Mouse (Mus musculus): ENCODE results near the gene Ino80e. TPM values are rescaled to one million over a fixed set of nuclear protein-coding genes. Genes with fewer than 3 reads are reported as not detected.
"Not testable (repeated sequence)": the region's sequence is repeated elsewhere in the genome, so short reads cannot be mapped to it uniquely, and the experiment has no call there.

Ino80e gene
- 94.9 and 96.2 TPM in 2 replicates for polyA plus RNA-seq (2015; fragmentation: Nextera tagmentation; extraction: Ambion mirVana)

- Histone ChIP-seq H3K4me1 (peaks cover 33% of the 10 kb centered on the region), H3K36me3 (ENCODE audit: poor library complexity, severe bottlenecking) (peaks cover 65% of the 10 kb centered on the region), H3K9me3 (replicated peaks) (no peaks in the 10 kb centered on the region), H3K27me3 (no peaks in the 10 kb centered on the region), H3K4me3 (peak within 1 kb of the TSS; percentile 65), H3K4me2 (peak within 1 kb of the TSS; percentile 73), H3K27ac (peak within 1 kb of the TSS; percentile 77), H3K9ac (peak within 1 kb of the TSS; percentile 68)
- ATAC-seq: peak; percentile 75
- WGBS: under 1% methylated on average over 41 of the region's 41 CpGs
Observed at GRCm38 (mm10) chr7:126862147-126862784, at the start of gene Ino80e. Ino80e (minus strand) TSS chr7:126862377.

DNA sequence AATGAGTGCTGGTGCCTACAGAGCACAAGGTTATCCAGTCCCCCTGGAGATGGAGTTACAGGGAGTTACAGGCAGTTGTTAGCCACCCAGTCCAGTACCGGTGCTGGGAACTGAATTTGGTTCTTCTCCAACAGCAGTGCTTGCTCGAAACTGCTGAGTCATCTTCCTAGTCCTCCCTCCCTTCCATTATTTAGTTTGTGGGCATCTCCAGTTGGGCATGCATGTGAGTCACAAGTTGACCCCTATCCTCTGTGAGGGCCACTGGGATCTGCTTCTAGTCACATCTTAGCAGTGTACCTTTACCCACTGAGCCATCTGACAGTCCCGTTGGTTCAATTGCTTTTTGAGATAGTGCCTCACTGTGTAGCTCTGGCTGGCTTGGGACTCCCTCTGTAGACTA, 43.4 kb upstream of the Ino80e start:
- Histone ChIP-seq H3K9ac (no peak overlapping the region), H3K36me3 (ENCODE audit: poor library complexity, severe bottlenecking) (0 out of 2 replicates have a peak, but pooled peaks cover 4% of the 10 kb centered on the region), H3K4me1 (no peaks in the 10 kb centered on the region)

GRCm38 (mm10) chr7:126899781-126900180, 37.6 kb upstream of the Ino80e start:
- not testable (repeated sequence) for H3K9ac ChIP-seq; H3K9me3 ChIP-seq (replicated peaks); H3K4me2 ChIP-seq; H3K27me3 ChIP-seq; H3K36me3 ChIP-seq (ENCODE audit: poor library complexity, severe bottlenecking); H3K4me3 ChIP-seq; H3K27ac ChIP-seq; ATAC-seq
- peaks cover 18% of the 10 kb centered on the region for H3K4me1 ChIP-seq
- WGBS: 94% methylated on average over 8 of the region's 9 CpGs

More for the DNA sequence above, 43.4 kb upstream of the Ino80e start:
- WGBS: 80% methylated on average over 3 of the region's 3 CpGs
- H3K27me3 ChIP-seq: no peaks in the 10 kb centered on the region
- ATAC-seq: no peak
- H3K27ac ChIP-seq: no peak overlapping the region
- H3K4me2 ChIP-seq: no peak overlapping the region
- H3K4me3 ChIP-seq: no peak overlapping the region
- no peaks in the 10 kb centered on the region for H3K9me3 ChIP-seq (replicated peaks)

- peaks cover 18% of the 10 kb centered on the region for H3K4me1 ChIP-seq
- ATAC-seq: peak; percentile 96
- peak overlapping the region; percentile 65 for H3K4me3 ChIP-seq
- 12% methylated on average over 36 of the region's 37 CpGs for WGBS
- no peaks in the 10 kb centered on the region for H3K9me3 ChIP-seq (replicated peaks)
- peak overlapping the region; percentile 87 for H3K9ac ChIP-seq
- no peaks in the 10 kb centered on the region for H3K27me3 ChIP-seq
- peak overlapping the region; percentile 63 for H3K27ac ChIP-seq
- no peaks in the 10 kb centered on the region; the same call in 1 of the 2 replicates for H3K36me3 ChIP-seq (ENCODE audit: poor library complexity, severe bottlenecking)
- H3K4me2 ChIP-seq: peak overlapping the region; percentile 75
Observed at GRCm38 (mm10) chr7:126898102-126898990, 36.2 kb upstream of the Ino80e start.

- 23% methylated on average over 16 of the region's 16 CpGs for WGBS
- Histone ChIP-seq H3K27me3 (no peaks in the 10 kb centered on the region), H3K4me1 (peaks cover 18% of the 10 kb centered on the region), H3K27ac (peak overlapping the region; percentile 63), H3K9me3 (replicated peaks) (no peaks in the 10 kb centered on the region), H3K36me3 (ENCODE audit: poor library complexity, severe bottlenecking) (no peaks in the 10 kb centered on the region; the same call in 1 of the 2 replicates), H3K9ac (peak overlapping the region; percentile 87), H3K4me2 (peak overlapping the region; percentile 75), H3K4me3 (peak overlapping the region; percentile 65)
- ATAC-seq: no peak; the same call in 1 of the 2 replicates
Observed at GRCm38 (mm10) chr7:126897390-126898101, 35.4 kb upstream of the Ino80e start.

DNA sequence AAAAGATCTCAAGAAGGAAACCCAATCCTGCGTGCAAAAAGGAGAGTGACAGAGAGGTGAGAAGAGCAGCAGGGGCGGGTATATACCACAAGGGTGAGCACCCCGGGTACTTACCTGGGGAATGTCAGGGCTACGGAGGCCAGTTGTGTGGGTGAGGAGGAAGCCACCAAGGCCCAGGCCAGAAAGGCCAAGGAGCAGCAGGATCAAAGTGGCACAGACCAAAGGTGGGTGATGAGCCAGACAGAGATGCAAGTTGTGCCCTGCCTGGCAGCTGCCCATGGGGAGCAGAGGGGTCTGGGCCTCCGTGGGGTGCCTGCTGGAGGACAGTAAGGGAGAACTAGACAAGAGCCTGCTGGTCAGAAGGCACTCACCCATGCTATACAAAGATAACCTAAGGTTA, 34.7 kb upstream of the Ino80e start:
- Histone ChIP-seq H3K9ac (peak overlapping the region; percentile 12; the same call in 1 of the 2 replicates), H3K4me3 (peak overlapping the region; percentile 6), H3K9me3 (replicated peaks) (no peaks in the 10 kb centered on the region), H3K4me2 (peak overlapping the region; percentile 75; the same call in 1 of the 2 replicates), H3K27ac (no peak overlapping the region), H3K27me3 (no peaks in the 10 kb centered on the region), H3K36me3 (ENCODE audit: poor library complexity, severe bottlenecking) (peaks cover under 1% of the 10 kb centered on the region), H3K4me1 (peaks cover 18% of the 10 kb centered on the region)
- 93% methylated on average over 5 of the region's 5 CpGs for WGBS
- ATAC-seq: no peak

DNA sequence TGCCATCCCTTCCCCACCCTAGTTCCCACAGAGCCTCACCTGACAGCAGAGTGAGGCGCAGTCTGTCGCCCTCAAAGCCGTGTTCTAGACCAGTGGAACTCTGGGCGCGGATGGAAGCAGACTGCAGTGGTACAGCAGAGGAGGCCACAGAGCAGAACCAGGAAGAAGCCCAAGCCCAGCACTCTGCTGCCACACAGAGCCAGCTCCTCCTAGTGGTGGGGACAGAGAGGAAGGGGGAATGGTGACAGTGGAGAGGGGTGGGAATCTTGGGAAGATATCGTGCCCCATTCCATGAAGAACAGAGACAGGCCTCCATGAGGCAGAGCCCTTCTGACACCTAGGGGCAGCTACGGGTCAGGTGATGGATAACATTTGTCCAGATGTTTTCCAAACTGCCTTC, 26.7 kb upstream of the Ino80e start:
- H3K27ac ChIP-seq: no peak overlapping the region
- H3K9me3 ChIP-seq (replicated peaks): no peaks in the 10 kb centered on the region
- no peak overlapping the region for H3K4me2 ChIP-seq
- 45% methylated on average over 7 of the region's 7 CpGs for WGBS
- no peaks in the 10 kb centered on the region for H3K27me3 ChIP-seq
- no peak overlapping the region for H3K9ac ChIP-seq
- no peak overlapping the region for H3K4me3 ChIP-seq
- peaks cover 5% of the 10 kb centered on the region for H3K4me1 ChIP-seq
- H3K36me3 ChIP-seq (ENCODE audit: poor library complexity, severe bottlenecking): peaks cover 18% of the 10 kb centered on the region
- no peak for ATAC-seq

DNA sequence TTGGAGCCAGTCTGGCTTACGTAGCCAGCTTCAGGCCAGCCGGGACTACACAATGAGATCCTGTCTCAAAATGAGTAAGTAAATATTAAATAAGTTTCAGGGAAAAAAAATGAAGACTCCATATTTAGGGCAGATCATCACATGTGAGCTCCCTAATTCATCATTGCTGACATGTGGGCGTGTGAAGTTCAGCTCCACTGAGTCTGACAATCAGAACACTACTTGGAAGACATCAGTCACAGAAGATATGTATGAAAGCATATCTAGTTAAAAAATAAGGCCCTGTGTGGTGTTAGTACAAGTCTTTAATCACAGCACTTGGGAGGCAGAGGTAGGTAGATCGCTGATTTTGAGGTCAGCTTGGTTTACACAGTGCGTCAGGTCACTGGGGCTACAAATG, 25.1 kb upstream of the Ino80e start:
- H3K27me3 ChIP-seq: no peaks in the 10 kb centered on the region
- no peak overlapping the region for H3K27ac ChIP-seq
- H3K9ac ChIP-seq: no peak overlapping the region
- peaks cover 21% of the 10 kb centered on the region for H3K4me1 ChIP-seq
- peaks cover 18% of the 10 kb centered on the region for H3K36me3 ChIP-seq (ENCODE audit: poor library complexity, severe bottlenecking)
- 94% methylated on average over 5 of the region's 5 CpGs for WGBS
- no peak for ATAC-seq
- no peak overlapping the region for H3K4me3 ChIP-seq
- H3K4me2 ChIP-seq: no peak overlapping the region
- no peaks in the 10 kb centered on the region for H3K9me3 ChIP-seq (replicated peaks)

DNA sequence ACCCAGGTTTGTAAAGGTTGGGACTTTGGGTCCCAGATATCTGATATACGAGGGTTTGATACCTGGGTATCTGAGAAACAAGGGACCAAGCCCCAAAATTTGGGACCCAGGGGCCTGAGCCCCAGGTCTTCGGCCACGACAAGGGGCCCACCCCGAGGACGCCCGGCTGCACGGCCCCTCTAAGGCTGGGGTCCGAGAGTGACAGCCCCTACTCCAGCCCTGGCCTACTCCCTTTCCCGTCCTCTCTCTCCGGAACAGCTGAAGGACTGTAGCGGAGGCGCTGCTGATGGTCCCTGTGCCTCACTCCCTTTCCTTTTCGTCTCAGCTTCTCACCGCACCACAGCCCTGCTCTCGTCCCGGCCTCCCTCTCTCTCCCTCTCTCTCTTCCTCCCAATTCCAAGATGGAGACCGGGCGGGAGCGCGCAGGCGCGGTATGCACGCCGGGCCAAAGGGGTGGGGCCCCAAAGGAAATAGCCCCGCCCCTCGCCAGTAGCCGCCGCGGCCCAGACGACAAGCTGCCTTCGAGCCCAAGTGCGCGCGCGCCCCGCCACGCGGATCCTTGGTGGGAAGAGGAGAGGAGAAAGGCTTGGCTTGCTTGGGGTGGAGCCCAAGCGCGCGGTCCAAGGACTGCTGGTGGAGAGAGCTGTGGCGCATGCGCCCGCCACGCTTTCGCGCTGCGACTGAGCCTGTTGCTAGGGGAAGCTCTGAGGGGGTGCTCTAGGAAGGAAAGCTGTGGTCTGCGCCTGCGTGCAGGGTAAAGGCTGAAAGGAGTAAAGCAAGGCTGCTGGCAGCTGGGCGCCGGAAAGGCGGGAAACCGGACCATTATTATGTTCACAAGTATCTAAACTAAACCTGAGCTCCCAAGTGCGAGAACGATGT, 22.3 kb upstream of the Ino80e start, which contains the start of gene Taok2:
Gene Taok2 (minus strand): TSS at position 418 of the 879 bp plus-strand sequence.
- Histone ChIP-seq H3K4me3 (peak within 1 kb of the TSS; percentile 66), H3K9ac (peak within 1 kb of the TSS; percentile 85), H3K9me3 (replicated peaks) (no peaks in the 10 kb centered on the region), H3K4me1 (peaks cover 41% of the 10 kb centered on the region), H3K27ac (peak within 1 kb of the TSS; percentile 92), H3K27me3 (no peaks in the 10 kb centered on the region), H3K4me2 (peak within 1 kb of the TSS; percentile 91), H3K36me3 (ENCODE audit: poor library complexity, severe bottlenecking) (peaks cover 17% of the 10 kb centered on the region)
- peak; percentile 98 for ATAC-seq
- under 1% methylated on average over 54 of the region's 56 CpGs for WGBS

- peak overlapping the region; percentile 66 for H3K4me3 ChIP-seq
- peak overlapping the region; percentile 85 for H3K9ac ChIP-seq
- no peaks in the 10 kb centered on the region for H3K27me3 ChIP-seq
- ATAC-seq: no peak
- 1% methylated on average over 15 of the region's 15 CpGs for WGBS
- peaks cover 25% of the 10 kb centered on the region for H3K36me3 ChIP-seq (ENCODE audit: poor library complexity, severe bottlenecking)
- peak overlapping the region; percentile 91 for H3K4me2 ChIP-seq
- H3K9me3 ChIP-seq (replicated peaks): no peaks in the 10 kb centered on the region
- peak overlapping the region; percentile 92 for H3K27ac ChIP-seq
- H3K4me1 ChIP-seq: peaks cover 41% of the 10 kb centered on the region
Observed at GRCm38 (mm10) chr7:126883731-126884181, 21.6 kb upstream of the Ino80e start.

DNA sequence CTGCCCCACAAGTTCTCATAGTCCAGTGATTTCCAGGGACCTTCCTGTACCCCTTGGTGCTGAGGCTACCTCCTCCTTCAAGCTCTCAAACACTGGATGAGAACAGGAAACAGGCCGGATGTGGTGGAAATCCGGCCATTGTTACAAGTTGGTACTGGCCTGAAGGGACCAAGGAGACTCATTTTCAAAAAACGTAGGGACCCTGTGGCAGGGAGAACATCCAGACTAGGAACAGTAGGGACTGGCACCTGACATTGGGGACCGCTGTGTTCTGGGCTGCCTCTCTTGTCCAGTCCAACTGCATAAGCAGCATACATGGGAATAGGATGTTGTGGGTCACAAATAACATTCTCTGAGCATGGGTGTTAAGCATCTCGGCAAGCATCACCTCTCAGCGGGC, 18.9 kb upstream of the Ino80e start:
- Histone ChIP-seq H3K9ac (peak overlapping the region; percentile 85), H3K4me1 (peaks cover 41% of the 10 kb centered on the region), H3K4me2 (peak overlapping the region; percentile 91), H3K27ac (no peak overlapping the region), H3K27me3 (no peaks in the 10 kb centered on the region), H3K36me3 (ENCODE audit: poor library complexity, severe bottlenecking) (peaks cover 52% of the 10 kb centered on the region), H3K9me3 (replicated peaks) (no peaks in the 10 kb centered on the region), H3K4me3 (peak overlapping the region; percentile 66)
- ATAC-seq: no peak
- WGBS: 79% methylated on average over 6 of the region's 6 CpGs
